Mouse (Mus musculus) heart, embryonic 11.5 days (tissue): ENCODE measurements around the gene Rpf2. TPM values are rescaled to one million over a fixed set of nuclear protein-coding genes. Genes with fewer than 3 reads are reported as not detected.
A peak's percentile ranks its signal among the peaks of the same experiment; 100 is the strongest.

ENCODE experiments used
- ATAC-seq: fragments of 200-750 bp; cut with Nextera tagmentation; replicated peaks from 2 replicates; pipeline ENCODE4 v1.8.0; 2017; ENCODE audit warnings: moderate library complexity; ENCODE audit not compliant: insufficient number of reproducible peaks, low FRiP score, low TSS enrichment
- H3K27ac ChIP-seq: fragments of 300-500 bp; sonication (generic); 2 replicates; pipeline ENCODE4 v1.5.1; 2014; ENCODE audit warnings: mild to moderate bottlenecking, low read depth, low read length
- H3K27me3 ChIP-seq: fragments of 300-500 bp; sonication (generic); 2 replicates; pipeline ENCODE4 v1.6.1; 2014; ENCODE audit warnings: mild to moderate bottlenecking, low read length, mixed read lengths; ENCODE audit not compliant: control insufficient read depth, insufficient read depth
- H3K36me3 ChIP-seq: fragments of 300-500 bp; sonication (generic); 2 replicates; pipeline ENCODE4 v1.6.1; 2014; ENCODE audit warnings: mild to moderate bottlenecking, low read length, moderate library complexity, mixed read lengths; ENCODE audit not compliant: control insufficient read depth, insufficient read depth
- H3K4me1 ChIP-seq: fragments of 300-500 bp; sonication (generic); 2 replicates; pipeline ENCODE4 v1.6.1; 2014; ENCODE audit warnings: low read length; ENCODE audit not compliant: control insufficient read depth, insufficient read depth
- H3K4me2 ChIP-seq: fragments of 300-500 bp; sonication (generic); 2 replicates; pipeline ENCODE4 v1.6.1; 2014; ENCODE audit warnings: mild to moderate bottlenecking, moderate library complexity
- H3K4me3 ChIP-seq: fragments of 300-500 bp; sonication (generic); 2 replicates; pipeline ENCODE4 v1.5.1; 2014; ENCODE audit warnings: low read depth, low read length
- H3K9ac ChIP-seq: fragments of 300-500 bp; sonication (generic); 2 replicates; pipeline ENCODE4 v1.6.1; 2014; ENCODE audit warnings: mild to moderate bottlenecking, low read depth, low read length, moderate library complexity
- H3K9me3 ChIP-seq: fragments of 300-500 bp; sonication (generic); replicated peaks from 2 replicates; pipeline ENCODE4 v1.6.1; 2016; ENCODE audit warnings: low read length; ENCODE audit not compliant: control insufficient read depth
- WGBS: fragments of 180-500 bp; shearing (Covaris S2); extraction: QIAGEN DNeasy Blood & Tissue Kit; methylation state at CpG from one replicate; pipeline ENCODE4 v1.1.7; 2014; ENCODE audit not compliant: insufficient replicate concordance; 5-methylcytosine and 5-hydroxymethylcytosine counted together
- polyA plus RNA-seq: library from polyadenylated mRNA; unstranded; fragments of >200 nt; fragmentation: Nextera tagmentation; extraction: Ambion mirVana; gene quantifications from 2 replicates; pipeline ENCODE4 v1.2.1, GENCODE M21; 2014

Rpf2 gene
- polyA plus RNA-seq, 1 experiment from 2014 or later = 54.0 TPM

GRCm38 (mm10) chr10:40233241-40233640 is 13.6 kb downstream of the Rpf2 start:
- no peak overlapping the region for H3K4me3 ChIP-seq

GRCm38 (mm10) chr10:40232442-40232841 is 14.4 kb downstream of the Rpf2 start:
- H3K27me3 ChIP-seq = no peaks in the 10 kb centered on the region
- H3K4me1 ChIP-seq = no peaks in the 10 kb centered on the region
- ATAC-seq = no peak
- 67% methylated on average over 7 of the region's 7 CpGs for WGBS
- no peak overlapping the region for H3K27ac ChIP-seq
- H3K9ac ChIP-seq = no peak overlapping the region
- H3K36me3 ChIP-seq = peaks cover 10% of the 10 kb centered on the region; the same call in 1 of the 2 replicates
- no peak overlapping the region for H3K4me2 ChIP-seq
- H3K4me3 ChIP-seq = no peak overlapping the region
- no peaks in the 10 kb centered on the region for H3K9me3 ChIP-seq

More at GRCm38 (mm10) chr10:40233241-40233640, 13.6 kb downstream of the Rpf2 start:
- peaks cover 17% of the 10 kb centered on the region; the same call in 1 of the 2 replicates for H3K36me3 ChIP-seq
- 91% methylated on average over 3 of the region's 3 CpGs for WGBS
- H3K4me2 ChIP-seq = no peak overlapping the region
- no peak overlapping the region for H3K27ac ChIP-seq
- H3K27me3 ChIP-seq = no peaks in the 10 kb centered on the region
- ATAC-seq = no peak
- H3K9ac ChIP-seq = no peak overlapping the region
- no peaks in the 10 kb centered on the region for H3K9me3 ChIP-seq
- H3K4me1 ChIP-seq = no peaks in the 10 kb centered on the region

GRCm38 (mm10) chr10:40229725-40230124 is 17.1 kb downstream of the Rpf2 start:
- H3K27me3 ChIP-seq = no peaks in the 10 kb centered on the region
- no peak overlapping the region for H3K4me2 ChIP-seq
- no peak overlapping the region for H3K4me3 ChIP-seq
- H3K9ac ChIP-seq = no peak overlapping the region
- no peaks in the 10 kb centered on the region for H3K4me1 ChIP-seq
- ATAC-seq = no peak
- no peak overlapping the region for H3K27ac ChIP-seq
- H3K9me3 ChIP-seq = no peaks in the 10 kb centered on the region
- WGBS = 100% methylated on average over 1 of the region's 1 CpGs
- H3K36me3 ChIP-seq = peaks cover 18% of the 10 kb centered on the region

GRCm38 (mm10) chr10:40227660-40228303 is 19.1 kb downstream of the Rpf2 start:
- no peaks in the 10 kb centered on the region for H3K27me3 ChIP-seq
- H3K4me2 ChIP-seq = no peak overlapping the region
- peaks cover 30% of the 10 kb centered on the region for H3K36me3 ChIP-seq
- H3K27ac ChIP-seq = no peak overlapping the region
- H3K4me1 ChIP-seq = no peaks in the 10 kb centered on the region
- no peak overlapping the region for H3K9ac ChIP-seq
- H3K4me3 ChIP-seq = no peak overlapping the region
- WGBS = 87% methylated on average over 4 of the region's 4 CpGs
- H3K9me3 ChIP-seq = no peaks in the 10 kb centered on the region
- no peak for ATAC-seq

- Histone ChIP-seq H3K9me3 (peaks cover 5% of the 10 kb centered on the region; the same call in 1 of the 2 replicates), H3K4me3 (no peak overlapping the region), H3K4me1 (no peaks in the 10 kb centered on the region), H3K27ac (no peak overlapping the region), H3K27me3 (no peaks in the 10 kb centered on the region), H3K4me2 (no peak overlapping the region), H3K9ac (no peak overlapping the region), H3K36me3 (peaks cover 22% of the 10 kb centered on the region)
- ATAC-seq = no peak
- 75% methylated on average over 3 of the region's 3 CpGs for WGBS
Observed at GRCm38 (mm10) chr10:40218874-40219273, 28.0 kb downstream of the Rpf2 start.

GRCm38 (mm10) chr10:40212443-40213169 is 34.2 kb downstream of the Rpf2 start:
- Histone ChIP-seq H3K9me3 (no peaks in the 10 kb centered on the region), H3K27ac (no peak overlapping the region), H3K27me3 (no peaks in the 10 kb centered on the region), H3K36me3 (no peaks in the 10 kb centered on the region), H3K4me2 (peak overlapping the region; percentile 36), H3K4me3 (no peak overlapping the region), H3K4me1 (no peaks in the 10 kb centered on the region), H3K9ac (no peak overlapping the region)
- 29% methylated on average over 13 of the region's 13 CpGs for WGBS
- ATAC-seq = peak; percentile 63

- Histone ChIP-seq H3K4me3 (no peak overlapping the region), H3K27me3 (0 out of 2 replicates have a peak, but pooled peaks cover 3% of the 10 kb centered on the region), H3K9ac (no peak overlapping the region), H3K4me1 (no peaks in the 10 kb centered on the region), H3K4me2 (no peak overlapping the region), H3K36me3 (no peaks in the 10 kb centered on the region), H3K9me3 (no peaks in the 10 kb centered on the region), H3K27ac (no peak overlapping the region)
- 77% methylated on average over 6 of the region's 6 CpGs for WGBS
- ATAC-seq = no peak
Observed at GRCm38 (mm10) chr10:40195001-40195400, 51.8 kb downstream of the Rpf2 start.

- no peak for ATAC-seq
- H3K4me3 ChIP-seq = no peak overlapping the region
- no peak overlapping the region for H3K9ac ChIP-seq
Observed at GRCm38 (mm10) chr10:40192010-40192935, 54.6 kb downstream of the Rpf2 start.

More at GRCm38 (mm10) chr10:40192010-40192935, 54.6 kb downstream of the Rpf2 start:
- 0 out of 2 replicates have a peak, but pooled peaks cover 3% of the 10 kb centered on the region for H3K27me3 ChIP-seq
- H3K36me3 ChIP-seq = no peaks in the 10 kb centered on the region
- no peaks in the 10 kb centered on the region for H3K4me1 ChIP-seq
- 44% methylated on average over 18 of the region's 18 CpGs for WGBS
- H3K9me3 ChIP-seq = no peaks in the 10 kb centered on the region
- H3K27ac ChIP-seq = no peak overlapping the region
- H3K4me2 ChIP-seq = peak overlapping the region; percentile 48
